Mouse (Mus musculus) c-Kit-positive CD71-positive TER-119-negative erythroid progenitor cells, embryonic 14.5 days (primary cell): ENCODE measurements around the gene Taldo1.

Experiments
- DNase-seq: peaks from one replicate; pipeline ENCODE4 v3.0.0-alpha.2; 2013; ENCODE audit warnings: low read depth

Taldo1 gene

DNA sequence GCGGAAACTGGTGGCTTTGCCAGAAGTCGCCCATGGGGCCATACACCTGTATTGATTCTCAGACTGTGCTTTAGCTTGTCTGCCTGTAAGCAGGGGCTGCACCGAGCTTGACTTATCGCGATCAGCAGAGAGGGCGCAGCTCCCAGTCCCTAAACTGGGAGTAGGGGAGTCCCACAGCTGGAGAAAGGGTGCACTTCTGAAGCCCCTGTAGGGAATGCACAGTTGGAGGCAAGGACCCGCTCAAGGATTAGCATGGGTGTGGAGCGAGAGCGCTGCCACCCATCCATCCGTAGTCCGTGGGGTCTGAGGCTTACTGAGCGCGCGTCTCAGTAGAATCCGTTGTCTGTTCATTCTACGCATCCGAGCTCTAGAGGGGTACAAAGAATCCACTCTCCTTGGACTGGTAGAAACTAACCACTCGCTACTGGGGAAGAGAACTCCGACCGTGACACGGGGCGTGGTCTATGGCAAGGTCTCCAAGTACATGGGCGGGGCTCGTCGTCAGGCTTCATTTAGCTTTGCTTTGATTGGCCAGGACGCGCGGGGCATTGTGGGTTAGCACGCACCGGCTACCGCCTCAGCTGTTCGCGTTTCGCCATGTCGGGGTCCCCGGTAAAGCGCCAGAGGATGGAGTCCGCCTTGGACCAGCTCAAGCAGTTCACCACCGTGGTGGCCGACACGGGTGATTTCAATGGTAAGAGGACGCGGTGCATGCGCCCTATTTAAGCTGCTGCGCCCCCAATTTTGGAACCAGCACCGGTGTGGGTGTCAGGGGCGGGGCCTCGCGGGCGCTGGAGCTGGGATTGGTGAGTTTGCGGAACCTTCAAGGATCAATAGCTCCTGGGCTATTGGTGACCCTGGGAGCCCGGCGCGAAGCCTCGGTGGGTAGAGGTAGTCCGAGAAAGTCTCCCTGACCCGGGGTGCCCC lies at the start of gene Taldo1:
Gene Taldo1, plus strand, starts transcription at position 575 of the 927 bp plus-strand sequence.
- DNase-seq, result peak; percentile 99

DNA sequence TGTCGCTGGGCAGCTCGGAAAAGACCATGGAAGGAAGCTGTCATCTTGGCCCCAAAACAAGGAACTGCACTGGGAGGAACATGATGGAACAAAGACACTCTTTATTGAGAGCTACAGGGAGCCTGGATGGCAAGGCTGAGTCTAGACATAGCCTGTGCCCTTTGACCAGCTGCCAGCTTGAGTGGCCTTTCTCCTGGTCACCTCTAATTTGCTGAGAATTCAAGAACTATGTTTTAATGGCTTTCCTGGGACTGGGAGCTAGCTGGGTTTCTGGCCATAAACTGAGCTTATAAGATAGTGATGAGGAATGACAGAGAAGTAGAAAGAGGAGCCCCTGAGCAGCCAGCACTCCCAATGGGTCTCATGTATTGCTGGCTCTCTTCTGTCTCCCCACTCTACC lies 48.8 kb upstream of the Taldo1 start:
- no peak for DNase-seq

DNA sequence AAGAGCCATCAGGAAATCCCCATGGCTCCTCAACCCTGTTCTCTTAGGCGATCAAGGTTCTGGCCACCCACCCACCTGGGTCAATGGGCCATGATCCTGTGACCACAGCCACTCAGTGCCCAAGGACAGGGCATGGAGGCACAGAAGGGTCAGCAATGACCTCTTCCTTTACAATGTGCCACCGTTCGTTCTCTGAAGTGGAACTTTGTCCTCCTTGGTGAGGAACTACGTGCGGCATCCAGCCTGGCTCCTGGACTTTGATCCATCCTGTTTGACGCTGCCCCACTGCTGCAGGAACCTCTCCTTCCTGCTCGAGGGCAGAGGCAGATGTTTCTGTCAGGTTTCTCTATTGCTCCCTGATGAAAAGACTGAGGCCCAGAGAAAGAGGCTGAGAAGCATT lies 48.3 kb upstream of the Taldo1 start:
- DNase-seq, result no peak

DNA sequence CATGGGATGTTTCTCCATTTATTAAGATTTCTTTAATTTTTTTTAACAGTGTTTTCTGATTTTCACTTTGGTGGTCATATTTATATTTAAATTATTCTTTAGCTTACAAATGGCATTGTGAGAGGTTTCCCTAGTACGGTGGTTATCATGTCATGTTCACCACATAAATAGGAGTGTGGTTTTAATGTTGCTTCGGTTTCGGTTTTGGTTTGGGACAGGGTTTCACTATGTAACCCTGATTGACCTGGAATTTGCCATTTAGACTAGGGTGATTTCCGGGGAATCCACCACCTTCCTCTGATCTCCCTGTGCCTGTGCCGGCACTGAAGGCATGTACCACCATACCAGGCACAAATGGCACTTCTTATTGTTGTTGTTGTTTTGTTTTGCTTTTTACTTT lies 47.2 kb upstream of the Taldo1 start:
- no peak for DNase-seq

DNA sequence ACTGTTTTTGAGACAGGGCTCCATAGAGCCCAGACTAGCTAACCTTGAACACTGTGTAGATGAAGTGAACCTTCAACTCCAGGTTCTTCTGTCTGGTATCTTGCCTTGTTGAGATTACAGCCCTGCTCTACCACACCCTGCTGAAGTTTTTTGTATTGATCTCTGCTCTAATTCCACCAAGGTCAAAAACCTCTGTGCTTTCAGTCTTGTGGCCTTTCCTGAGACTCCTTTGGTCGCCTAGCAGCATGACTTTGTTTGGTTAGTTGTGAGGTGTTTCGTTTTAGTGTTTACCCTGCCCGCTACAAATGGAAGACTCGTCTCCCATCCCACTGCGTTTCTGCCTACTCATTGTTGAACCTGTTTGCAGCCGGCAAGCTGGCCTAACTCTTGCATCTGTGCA lies 40.9 kb upstream of the Taldo1 start:
- DNase-seq, result no peak

DNA sequence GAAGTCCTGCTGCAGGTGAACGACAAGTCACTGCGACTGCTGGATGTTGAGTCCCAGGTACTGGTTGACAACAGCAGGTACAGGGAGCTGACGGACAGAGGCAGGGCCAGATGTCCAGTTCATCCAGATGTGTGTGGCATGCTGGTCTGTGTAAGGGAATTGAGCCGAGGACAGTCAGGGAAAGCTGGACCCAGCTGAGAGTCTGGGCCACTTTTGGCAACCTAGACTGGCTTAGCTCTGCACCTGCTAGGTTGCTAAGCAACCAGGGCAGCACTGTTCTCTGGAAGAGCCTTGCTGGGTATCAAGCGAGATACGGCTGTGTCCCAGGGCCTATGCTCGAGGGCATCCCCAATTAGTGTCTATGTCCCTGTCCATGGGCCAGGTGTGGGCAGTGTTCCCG lies 36.9 kb upstream of the Taldo1 start:
- DNase-seq, result no peak

DNA sequence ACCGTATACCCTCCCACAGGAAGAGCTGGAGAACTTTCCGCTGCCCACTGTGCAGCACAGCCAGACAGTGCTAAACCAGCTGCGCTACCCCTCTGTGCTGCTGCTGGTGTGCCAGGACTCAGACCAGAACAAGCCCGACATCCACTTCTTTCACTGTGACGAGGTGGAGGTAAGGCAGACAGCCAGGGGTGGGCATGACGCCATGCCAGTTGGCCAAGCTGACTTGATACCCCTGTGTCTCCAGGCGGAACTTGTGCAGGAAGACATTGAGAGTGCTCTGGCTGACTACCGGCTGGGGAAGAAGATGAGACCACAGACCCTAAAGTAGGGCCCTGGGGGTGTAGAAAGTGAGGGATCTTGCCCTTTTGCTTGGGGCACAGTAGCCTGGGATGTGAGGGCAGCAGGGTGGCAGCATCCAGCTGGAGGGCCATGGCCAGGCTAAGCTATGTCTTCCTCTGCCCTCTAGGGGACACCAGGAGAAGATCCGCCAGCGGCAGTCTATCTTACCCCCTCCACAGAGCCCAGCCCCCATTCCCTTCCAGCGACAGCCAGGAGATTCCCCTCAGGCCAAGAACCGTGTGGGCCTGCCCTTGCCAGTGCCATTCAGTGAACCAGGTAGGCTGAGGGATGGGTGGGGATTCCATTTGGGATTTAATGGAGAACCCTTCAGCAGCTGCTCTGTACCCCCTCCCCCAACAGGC lies 36.2 kb upstream of the Taldo1 start:
- no peak for DNase-seq

DNA sequence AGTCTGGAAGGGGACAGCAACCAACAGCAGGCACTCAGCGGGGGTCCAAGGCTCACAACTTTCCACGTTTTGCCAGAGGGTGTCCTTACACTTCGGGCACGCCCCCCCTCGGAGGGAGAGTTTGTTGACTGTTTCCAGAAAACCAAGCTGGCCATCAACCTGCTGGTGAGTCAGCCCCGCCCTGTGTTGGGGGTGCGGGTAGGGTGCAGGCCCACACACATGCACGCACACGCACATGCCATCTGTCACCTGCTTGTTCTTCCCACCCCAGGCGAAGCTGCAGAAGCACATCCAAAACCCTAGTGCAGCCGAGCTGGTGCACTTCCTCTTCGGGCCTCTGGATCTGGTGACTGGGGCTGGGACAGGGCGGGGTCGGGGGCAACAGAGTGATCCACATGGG lies 35.0 kb upstream of the Taldo1 start:
- DNase-seq, result no peak

DNA sequence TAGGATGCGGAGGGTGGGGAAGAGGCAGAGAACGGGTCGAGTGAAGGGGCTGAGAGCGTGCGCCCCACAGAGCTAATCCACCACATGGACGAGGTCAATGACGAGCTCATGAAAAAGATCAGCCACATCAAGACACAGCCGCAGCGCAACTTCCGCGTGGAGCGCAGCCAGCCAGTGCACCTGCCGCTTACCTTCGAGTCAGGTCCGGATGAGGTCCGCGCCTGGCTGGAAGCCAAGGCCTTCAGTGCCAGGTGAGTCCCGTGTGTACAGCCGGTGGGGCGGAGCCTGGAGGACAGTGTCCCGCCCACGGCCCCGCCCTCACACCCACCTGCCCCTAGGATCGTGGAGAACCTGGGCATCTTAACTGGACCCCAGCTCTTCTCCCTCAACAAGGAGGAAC lies 30.5 kb upstream of the Taldo1 start:
- DNase-seq, result no peak

DNA sequence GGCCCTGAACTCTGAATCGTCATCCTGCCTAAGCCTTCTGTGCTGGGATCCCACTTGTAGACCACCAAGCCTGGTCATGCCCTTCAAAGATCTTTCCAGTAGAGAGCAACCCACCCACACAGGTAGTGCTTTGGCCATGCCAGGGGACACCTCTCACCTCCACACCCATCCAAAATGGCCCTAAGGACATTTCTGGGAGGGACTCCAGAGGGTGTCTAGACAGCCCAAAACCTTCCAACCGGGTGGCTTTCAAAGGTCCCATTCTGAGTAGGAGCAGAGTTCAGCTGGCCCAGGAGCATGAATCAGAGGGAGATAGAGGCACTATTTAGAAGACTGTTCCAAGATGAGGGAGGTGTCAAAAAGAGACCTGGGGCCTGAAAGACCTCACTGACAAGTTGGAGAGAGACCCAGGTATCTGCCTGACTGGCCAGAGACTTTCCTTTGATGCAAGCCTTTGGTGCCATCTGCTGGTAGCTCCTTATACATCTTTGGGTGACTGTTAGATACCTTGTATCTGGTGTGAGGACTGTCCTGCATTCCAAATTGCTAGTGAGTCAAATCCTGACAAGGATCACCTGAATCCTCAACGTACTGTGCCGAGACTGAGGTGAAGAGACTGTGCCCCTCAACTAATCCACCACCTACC lies 28.8 kb upstream of the Taldo1 start:
- DNase-seq, result peak; percentile 86

DNA sequence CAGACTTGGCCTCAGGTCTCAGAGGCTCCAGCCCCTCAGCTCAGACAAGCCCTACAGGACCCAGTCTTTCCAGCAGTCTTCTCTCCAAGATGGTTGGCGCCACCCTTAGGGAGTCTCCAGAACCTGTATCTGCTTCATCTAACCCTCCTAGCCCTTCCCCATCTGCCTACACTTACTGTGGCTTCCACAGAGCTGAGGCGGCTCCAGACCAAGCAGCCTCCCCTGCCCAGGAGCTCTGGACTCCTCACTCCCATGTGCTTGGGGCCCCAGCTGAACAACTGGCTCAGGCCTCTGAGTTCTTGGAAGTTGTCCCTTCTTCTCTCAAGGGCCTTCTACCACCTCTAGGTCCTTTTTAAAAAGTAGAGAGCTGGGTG lies 28.3 kb upstream of the Taldo1 start:
- DNase-seq, result no peak

DNA sequence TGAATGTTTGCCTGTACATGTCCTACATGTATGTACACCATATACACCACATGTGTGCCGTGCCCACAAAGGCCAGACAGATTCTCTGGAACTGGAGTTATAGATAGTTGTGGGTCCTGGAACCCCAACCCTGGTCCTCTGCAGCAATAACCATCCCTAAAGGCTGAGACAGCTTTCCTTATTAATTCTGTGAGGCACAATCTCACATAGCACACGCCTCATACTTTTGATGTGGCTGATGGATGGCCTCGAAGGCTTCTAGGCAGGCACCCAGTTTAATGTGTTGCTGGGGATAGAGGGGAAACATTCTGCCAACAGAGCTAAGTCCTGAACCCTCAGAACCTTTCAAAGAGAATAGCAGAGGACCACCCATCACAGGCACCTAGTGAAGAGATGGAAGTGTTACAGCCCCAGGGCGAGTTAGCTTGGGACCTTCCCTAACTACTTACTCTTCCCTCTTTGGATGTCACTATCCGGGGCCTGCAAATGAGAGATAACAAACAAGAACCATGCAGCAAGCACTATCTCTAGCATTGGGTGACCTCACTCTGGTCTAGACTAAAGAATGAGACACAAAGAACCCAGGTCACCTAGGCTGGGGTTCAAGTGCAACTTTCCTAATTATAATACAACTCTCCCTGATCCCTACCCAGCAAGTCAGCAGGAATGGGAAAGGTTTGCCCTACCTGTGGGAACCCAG lies 27.5 kb upstream of the Taldo1 start:
- DNase-seq, result peak; percentile 73

DNA sequence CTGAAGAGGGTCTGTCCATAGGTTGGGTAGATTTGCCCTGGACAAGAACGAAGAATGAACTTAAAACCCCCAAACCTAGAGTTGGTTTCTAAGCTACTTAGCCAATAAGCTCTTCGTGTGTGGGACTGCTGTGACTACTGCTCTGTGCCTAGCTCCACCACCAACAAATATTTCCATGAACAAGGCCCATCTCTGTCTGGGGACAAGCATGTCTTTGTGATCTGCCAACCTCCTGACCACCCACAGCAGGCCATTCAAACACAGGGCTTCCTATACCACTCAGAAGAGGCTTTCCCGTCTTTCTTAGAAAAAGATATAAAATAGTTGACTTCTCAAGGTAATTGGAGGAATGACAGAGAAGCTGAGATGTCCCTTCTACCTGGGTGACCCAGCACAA lies 27.0 kb upstream of the Taldo1 start:
- no peak for DNase-seq

DNA sequence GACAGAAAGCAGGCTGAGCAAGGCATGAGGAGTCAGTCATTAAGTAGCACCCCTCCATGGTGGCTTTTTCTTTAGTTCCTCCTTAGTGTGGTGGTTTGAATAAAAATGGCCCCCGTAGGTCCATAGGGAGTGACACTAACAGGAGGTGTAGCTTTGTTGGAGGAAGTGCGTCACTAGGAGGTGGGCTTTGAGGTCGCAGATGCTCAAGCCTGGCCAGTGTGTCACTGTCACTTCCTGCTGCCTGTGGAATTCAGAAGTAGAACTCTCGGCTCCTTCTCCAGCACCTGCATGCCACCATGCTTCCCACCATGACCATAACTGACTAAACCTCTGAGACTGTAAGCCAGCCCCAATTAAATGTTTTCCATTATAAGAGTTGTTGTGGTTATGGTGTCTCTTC lies 24.6 kb upstream of the Taldo1 start:
- no peak for DNase-seq

DNA sequence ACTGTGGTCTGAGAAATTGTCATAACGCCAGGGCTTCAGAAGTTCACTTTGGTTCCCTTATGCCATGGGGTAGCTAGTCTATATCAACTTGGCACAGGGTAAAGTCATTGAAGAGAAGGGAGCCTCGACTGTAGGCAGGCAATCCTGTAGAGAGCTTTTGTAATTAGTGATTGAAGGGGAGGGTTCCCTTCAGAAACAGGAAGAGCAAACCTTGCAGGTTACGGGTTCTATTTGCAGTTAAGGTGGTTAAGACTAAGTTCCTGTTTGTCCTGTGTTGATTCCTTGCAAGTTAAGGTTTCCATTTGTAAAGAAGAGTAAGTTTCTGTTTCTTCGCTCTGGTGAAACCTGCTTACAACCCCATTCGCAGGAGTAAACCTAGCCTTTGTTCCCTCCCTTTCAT lies 22.1 kb upstream of the Taldo1 start:
- no peak for DNase-seq

DNA sequence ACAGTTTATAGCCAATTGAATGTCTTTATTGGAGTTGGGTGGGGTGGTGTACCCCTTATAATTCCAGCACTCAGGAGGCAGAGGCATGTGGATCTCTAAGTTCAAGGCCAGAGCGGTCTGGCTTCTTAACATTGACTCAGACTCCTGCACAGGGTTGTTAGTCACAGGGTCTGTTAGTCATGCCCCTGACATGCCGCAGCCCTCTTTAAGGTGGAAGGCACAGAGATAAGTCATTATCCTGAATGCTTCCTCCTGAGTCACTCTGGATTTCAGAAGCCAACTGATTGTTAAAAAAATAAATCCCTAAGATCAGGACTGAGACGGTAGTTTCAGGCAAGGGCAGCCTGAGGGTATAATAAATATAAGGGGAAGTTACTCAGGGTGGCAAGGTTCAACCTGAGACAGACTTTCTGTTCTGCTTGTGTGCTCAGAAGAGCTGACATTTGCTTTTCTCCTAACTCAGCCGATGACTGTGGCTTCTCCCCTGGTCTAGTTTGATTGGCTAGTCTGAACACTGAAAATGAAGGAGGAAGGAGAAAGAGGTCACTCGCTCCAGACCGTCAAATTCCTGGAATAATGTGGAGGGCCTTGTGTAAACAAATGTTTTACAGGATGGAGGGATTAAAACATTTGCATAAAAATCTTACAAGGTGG lies 19.9 kb upstream of the Taldo1 start:
- no peak for DNase-seq

DNA sequence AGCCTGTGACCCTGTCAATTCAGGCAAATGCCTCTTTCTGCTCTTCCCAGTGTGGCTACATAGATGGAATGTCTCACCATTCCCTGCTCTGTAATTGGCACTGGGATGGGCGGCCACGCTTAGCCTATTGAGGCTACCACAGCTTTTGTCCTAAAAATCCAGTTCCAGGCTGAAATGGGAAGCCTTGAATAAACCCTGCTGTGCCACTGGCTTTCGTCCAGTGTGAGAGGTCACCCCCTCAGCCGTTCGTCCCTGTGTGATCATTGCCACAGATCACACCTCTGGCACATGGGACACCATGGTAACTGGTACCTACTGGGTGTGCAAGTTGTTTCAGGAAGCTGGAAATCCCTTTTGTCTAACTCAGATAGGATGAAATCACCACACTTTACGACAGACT lies 18.4 kb upstream of the Taldo1 start:
- no peak for DNase-seq

DNA sequence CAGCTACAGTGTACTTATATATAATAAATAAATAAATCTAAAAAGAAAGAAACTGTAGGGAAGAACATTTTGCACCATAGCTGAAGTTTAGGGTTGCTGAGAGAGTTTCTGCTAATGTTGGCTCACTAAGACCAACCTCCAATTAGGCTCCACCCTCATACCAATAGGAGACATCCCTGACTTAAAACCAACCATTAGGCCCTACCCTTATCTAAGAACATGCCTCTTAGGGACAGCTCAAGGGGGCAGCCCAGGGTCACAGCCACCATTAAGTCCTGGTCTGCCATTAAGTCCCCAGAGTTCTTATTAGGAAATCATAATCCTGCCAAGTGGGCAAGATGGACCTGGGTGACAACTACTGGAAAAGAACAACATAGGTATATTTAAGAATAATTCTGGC lies 17.6 kb upstream of the Taldo1 start:
- no peak for DNase-seq

DNA sequence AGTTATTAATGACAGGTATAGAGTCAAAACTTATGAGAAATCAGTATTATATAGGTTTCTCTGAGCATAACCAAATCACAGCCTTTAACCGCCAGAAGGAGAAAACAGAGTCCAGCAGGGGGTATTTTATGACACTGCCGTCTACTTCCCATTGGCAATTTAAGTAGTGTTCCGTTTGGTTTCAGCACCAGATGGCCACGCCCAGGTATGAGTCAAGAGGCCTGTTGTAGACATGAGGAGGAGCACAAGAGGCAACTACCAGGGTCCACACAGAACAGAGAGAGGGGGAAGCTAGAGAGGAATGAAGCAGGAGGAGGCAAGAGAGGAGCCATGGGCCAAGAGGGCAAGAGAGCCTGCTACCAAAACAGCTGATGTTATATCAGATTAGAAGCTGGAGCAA lies 12.4 kb upstream of the Taldo1 start:
- DNase-seq, result no peak

DNA sequence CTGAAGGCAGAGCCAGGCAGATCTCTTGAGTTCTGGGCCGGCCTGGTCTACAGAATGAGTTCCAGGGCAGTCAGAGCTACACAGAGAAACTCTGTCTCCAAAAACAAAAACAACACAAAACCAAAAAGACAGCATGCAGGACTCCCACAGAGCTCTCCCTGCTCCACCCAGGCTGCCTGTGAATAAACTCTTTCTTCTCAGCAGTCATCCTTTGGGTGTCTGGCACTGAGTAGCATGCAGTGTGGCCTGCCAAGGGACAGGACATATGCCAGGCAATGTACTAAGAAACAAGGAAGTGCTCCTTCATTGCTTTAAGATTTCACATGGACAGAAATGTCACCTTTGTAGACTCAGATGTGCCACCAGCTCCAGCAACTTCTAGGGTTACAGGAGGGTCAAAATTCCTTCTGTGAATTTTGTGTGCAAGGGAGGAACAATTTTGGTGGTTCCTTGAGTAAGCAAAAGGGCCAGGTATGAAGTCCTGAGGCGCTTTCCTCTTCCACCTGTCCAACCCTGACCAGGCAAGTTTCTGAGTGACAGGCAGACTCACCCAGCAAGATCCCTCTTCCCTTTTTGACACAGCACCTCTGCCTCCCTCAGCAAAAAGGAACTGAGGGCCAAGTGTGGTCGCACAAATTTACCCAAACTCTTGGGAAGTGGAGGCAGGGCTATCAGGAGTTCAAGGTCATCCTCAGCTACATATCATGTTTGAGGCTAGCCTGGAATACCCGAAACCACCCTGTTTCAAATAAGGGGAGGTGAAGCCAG lies 10.7 kb upstream of the Taldo1 start:
- no peak for DNase-seq

DNA sequence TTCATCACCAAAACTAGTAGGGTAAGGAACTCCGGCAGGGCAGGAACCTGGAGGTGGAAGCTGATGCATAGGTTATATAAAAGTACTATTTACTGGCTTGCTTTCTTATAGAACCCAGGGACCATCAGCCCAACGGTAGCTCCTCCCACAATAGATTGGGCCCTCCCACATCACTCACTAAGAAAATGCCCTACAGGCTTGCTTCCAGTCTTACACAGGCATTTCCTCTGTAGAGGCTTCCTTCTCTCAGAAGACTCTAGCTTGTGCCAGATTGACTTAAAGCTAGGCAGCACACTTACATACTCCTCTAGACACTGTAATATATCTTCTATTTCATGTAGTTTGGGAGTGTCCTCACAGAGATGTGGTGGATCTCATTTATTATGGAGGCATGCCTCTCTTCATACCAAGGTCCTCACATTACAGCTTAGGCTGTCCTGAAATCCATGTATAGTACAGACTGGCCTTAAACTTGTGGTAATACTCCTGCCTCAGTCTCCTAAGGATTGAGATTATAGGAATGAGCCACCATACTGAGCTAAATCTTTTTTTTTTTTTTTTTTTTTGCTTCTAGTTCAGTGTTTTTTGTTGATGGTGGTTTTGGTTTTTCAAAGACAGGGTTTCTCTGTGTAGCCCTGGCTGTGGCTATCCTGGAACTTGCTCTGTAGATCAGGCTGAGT lies 4.1 kb upstream of the Taldo1 start:
- DNase-seq, result no peak
